Mouse (Mus musculus) effector memory CD4-positive, alpha-beta T cell, adult 7 months (primary cell): ENCODE data around the gene Cdk11b. TPM values are rescaled to one million over a fixed set of nuclear protein-coding genes. Genes with fewer than 3 reads are reported as not detected.

Experiments
- polyA plus RNA-seq: library from polyadenylated mRNA; unstranded; fragments of 100-300 nt; shearing (Covaris generic); gene quantifications from one replicate; pipeline ENCODE4 v1.2.1, GENCODE M21; 2017

The Cdk11b gene
- 314 TPM for polyA plus RNA-seq

DNA sequence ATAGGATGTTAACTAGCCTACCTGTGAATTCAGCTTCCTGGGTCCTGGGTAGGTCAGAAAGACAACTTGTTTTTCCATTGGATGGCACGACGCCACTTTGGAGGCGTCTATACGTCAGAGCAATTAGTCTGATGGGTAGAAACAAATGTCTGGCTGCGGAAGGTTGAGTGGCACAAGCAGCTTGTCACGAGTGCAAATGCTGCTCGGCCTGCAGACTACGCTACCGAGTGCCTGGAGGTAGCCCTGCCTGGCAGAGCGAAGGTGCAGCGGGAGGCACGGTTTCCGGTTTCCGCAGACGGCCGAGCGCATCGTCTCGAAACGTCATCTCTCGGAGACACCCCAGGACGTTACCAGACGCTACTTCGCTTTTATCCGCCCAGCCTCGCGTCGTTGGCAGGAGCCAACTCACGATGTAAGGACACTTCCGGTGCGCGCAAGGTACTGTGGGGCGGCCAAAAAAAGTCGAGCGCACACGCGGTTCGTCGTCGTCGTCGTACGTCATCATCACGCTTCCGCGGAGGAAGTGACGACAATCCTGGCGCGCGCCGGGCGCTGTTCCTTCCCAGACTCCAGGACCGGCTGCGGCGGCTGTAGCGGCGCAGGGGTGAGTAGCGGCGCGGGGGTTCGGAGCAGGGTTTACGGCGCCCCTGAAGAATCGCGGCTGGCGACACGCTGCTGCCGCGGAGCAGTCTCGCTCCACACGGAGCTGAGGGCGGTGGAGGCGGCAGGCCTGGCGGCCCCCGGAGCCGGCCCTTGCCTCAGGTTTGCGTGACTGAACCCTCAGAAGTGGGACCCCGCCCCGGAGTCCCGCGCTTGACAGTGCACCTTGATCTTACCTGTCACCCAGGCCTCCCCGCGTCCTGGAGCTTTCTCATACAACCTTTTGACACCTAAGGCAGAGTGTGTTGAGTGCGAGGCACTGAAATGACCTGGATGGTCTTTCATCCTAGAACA lies at the start of gene Cdk11b:
Gene Cdk11b (plus strand): TSS at position 517 of the 954 bp plus-strand sequence.

DNA sequence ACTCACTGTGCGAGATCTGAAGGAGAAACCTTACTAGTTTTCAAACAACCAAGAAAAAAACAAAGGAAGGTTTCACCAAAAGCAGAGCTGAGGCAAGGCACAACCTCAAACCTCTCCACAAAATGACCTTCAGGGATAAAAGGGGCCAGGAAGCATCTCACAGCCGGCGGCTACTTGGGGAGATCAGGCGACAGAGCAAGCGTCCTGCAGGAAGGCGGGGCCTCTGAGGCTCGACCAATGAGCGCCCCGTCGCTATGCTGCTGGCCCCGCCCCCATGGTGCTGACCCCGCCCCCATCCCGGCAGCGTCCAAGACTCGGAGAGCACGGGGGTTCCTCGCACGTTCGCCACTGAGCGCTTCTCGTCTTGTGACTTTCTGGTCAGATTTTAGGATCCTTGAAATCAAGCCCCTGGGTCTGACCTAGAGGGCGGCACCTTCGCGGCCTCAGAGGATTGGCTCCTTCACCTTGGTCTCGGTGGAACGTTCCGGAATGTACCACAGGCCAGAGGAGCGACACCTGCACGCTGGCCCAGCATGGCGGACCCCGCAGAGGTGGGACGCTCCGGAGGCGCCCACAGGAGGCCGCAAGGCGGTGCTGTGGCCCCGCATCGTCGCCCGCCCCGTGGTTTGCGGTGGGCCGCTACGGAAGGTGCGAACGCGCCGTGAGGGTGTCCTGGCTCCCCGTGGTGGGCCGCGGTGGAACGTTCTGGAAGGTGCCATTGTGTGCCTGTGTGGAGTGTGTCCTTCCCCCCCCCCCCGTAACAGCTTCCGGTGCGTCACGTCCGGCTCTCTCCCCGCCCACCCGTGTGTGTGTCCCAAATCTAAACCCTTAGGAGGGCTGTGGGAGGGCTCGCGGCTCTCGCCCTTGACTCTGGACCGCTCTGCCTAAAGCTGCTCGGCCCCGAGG lies 23.3 kb upstream of the Cdk11b start, which contains the start of gene Slc35e2:
Gene Slc35e2 (plus strand): TSS at position 326 of the 906 bp plus-strand sequence.

DNA sequence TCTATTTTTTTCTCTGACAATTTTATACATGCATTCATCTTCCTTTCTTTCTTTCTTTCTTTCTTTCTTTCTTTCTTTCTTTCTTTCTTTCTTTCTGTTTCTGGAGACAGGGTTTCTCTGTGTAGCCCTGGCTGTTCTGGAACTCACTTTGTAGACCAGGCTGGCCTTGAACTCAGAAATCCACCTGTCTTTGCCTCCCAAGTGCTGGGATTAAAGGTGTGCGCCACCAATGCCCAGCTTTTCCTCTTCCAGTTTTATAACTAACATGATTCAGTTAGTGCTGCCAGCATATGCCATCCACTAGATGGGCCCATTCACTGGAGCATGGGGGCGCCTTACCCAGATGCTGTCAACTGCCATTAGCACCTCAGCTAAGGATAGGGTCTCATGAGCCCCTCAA lies 20.7 kb downstream of the Cdk11b start, which contains the start of gene Gm10563:
Gene Gm10563 (minus strand): TSS at position 101 of the 400 bp plus-strand sequence.

DNA sequence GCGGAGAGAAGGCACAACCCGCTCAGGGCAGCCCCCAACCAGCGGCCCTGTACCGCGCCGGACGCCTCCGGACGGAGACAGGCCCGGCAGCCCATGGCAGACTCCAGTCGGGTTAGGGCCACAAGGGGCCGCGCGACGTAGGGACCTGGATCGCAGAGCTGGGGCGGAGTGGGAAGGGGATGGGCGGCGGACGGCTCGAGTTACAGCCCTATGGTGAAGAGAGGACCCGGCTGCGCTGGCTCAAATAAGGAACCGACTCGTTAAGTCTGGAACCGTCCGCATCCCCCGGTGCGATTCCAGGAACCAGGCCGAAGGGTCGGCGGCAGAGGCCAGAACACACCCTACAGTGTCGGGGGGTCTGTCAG lies 28.4 kb downstream of the Cdk11b start, which contains the start of gene Mmp23:
Gene Mmp23 (minus strand): TSS at position 299 of the 365 bp plus-strand sequence.

DNA sequence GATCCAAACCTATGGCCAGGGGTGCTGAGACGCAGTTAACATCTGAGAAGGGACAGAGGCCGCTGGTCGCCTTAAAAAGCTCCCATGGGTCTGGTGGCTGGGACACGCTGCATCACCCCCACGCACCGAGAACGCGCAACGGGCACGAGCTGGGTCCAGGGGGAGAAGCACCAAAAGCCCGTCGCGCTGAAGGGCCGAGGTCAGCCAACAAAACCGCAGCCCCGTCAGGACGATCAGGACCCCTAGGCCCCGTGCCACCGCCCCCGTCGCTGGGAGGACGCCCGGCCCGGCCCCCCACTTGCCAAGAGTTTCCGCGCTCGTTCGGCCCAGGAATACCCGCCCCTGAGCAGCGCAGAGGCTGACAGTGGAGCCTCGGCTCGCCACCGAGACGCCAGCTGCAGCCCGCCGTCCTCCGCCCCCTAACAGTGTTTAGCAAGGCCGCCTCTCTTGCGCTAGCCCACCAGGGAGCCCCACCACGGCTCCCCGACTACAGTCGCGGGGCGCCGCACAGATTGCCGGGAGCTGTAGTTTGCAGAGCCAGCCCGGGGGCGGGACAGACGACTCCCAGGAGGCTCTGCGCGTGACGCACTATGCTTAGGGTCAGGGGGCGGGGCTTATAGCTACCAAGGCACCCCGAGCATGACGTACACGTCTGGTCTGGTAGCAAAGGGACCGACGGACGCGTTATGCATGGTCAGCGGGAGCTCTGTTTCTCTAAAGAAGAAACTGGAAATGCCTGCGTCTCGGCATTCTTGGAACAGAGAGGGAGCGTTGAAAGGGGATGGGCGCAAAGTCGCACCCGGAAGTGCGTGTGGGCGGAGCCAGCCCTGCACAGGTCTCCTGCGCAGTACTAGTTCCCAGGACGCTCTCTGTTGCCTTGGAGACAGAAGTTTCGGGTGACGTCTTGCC lies 44.3 kb downstream of the Cdk11b start, which contains the start of gene Mib2:
Gene Mib2 (minus strand): TSS at position 510 of the 909 bp plus-strand sequence.

DNA sequence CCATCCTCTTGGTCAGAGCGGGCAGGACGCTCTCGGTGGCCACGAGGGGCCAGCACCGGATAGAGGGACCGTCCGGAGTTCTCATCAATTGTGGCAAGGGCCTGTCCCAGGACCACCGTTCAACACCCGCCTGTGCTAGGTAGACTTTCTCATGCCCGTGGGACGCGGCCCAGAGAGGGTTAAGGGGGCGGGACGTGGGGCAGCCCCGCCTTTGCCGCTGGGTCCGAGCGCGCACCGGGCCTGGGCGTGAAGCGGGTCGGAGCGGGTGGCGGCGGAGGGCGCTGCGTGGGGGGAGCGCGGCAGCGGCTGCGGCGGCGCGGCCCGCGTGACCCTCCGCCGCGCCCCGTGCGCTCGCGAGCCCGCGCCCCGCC lies 69.4 kb downstream of the Cdk11b start, which contains the start of gene Fndc10:
Gene Fndc10 (plus strand): TSS at position 232 of the 371 bp plus-strand sequence.

Other genes with a start within 250 kb of the Cdk11b start
- 1.1 TPM for gene Gabrd, start 226.7 kb upstream of the Cdk11b start, polyA plus RNA-seq
- 5.7 TPM for gene Cfap74, start 215.7 kb upstream of the Cdk11b start, polyA plus RNA-seq
- not detected for gene Tmem52, start 155.7 kb upstream of the Cdk11b start, polyA plus RNA-seq
- gene Gnb1, start 133.5 kb upstream of the Cdk11b start, polyA plus RNA-seq, result 437 TPM
- 110 TPM for gene Nadk, start 62.5 kb upstream of the Cdk11b start, polyA plus RNA-seq
- gene Slc35e2, start 23.4 kb upstream of the Cdk11b start, polyA plus RNA-seq, result 20.0 TPM
- gene Gm10563, start 20.6 kb downstream of the Cdk11b start, polyA plus RNA-seq, result not detected
- 0.74 TPM for gene Mmp23, start 28.5 kb downstream of the Cdk11b start, polyA plus RNA-seq
- 45.8 TPM for gene Mib2, start 44.3 kb downstream of the Cdk11b start, polyA plus RNA-seq
- 10.8 TPM for gene Fndc10, start 69.5 kb downstream of the Cdk11b start, polyA plus RNA-seq
- 92.9 TPM for gene Ssu72, start 79.9 kb downstream of the Cdk11b start, polyA plus RNA-seq
- gene Tmem240, start 109.9 kb downstream of the Cdk11b start, polyA plus RNA-seq, result 0.35 TPM
- gene Atad3a, start 136.2 kb downstream of the Cdk11b start, polyA plus RNA-seq, result 65.7 TPM
- gene Vwa1, start 149.8 kb downstream of the Cdk11b start, polyA plus RNA-seq, result not detected
- not detected for gene Tmem88b, start 161.0 kb downstream of the Cdk11b start, polyA plus RNA-seq
- not detected for gene Ankrd65, start 165.6 kb downstream of the Cdk11b start, polyA plus RNA-seq
- 72.5 TPM for gene Mrpl20, start 178.0 kb downstream of the Cdk11b start, polyA plus RNA-seq
- gene Ccnl2, start 187.6 kb downstream of the Cdk11b start, polyA plus RNA-seq, result 320 TPM
- gene Aurkaip1, start 206.4 kb downstream of the Cdk11b start, polyA plus RNA-seq, result 125 TPM
- 4.6 TPM for gene Mxra8, start 214.8 kb downstream of the Cdk11b start, polyA plus RNA-seq
- gene Dvl1, start 222.5 kb downstream of the Cdk11b start, polyA plus RNA-seq, result 85.5 TPM
- gene Tas1r3, start 238.5 kb downstream of the Cdk11b start, polyA plus RNA-seq, result 0.56 TPM
- gene Cptp, start 244.6 kb downstream of the Cdk11b start, polyA plus RNA-seq, result 6.9 TPM
- 63.2 TPM for gene Ints11, start 244.7 kb downstream of the Cdk11b start, polyA plus RNA-seq